Mouse (Mus musculus) retina, postnatal 7 days (tissue): ENCODE measurements around the gene Nup93.

ENCODE experiments used
- DNase-seq: peaks from one replicate; pipeline ENCODE4 v3.0.0-alpha.2; 2012; ENCODE audit warnings: low read depth, low spot score

Gene Nup93

GRCm38 (mm10) chr8:94266344-94267191 is 52.2 kb downstream of the Nup93 start:
- DNase-seq, result no peak

- DNase-seq, result no peak
These were observed 54.1 kb downstream of the Nup93 start for GRCm38 (mm10) chr8:94268359-94268890.

GRCm38 (mm10) chr8:94270309-94270708 is 55.9 kb downstream of the Nup93 start:
- DNase-seq, result no peak

GRCm38 (mm10) chr8:94271102-94271501 is 56.7 kb downstream of the Nup93 start:
- DNase-seq, result no peak

GRCm38 (mm10) chr8:94272612-94273011 is 58.2 kb downstream of the Nup93 start:
- DNase-seq, result no peak

GRCm38 (mm10) chr8:94273289-94273850 is 59.0 kb downstream of the Nup93 start:
- no peak for DNase-seq

- DNase-seq, result no peak
These were observed 59.7 kb downstream of the Nup93 start for GRCm38 (mm10) chr8:94274030-94274429.

- no peak for DNase-seq
These were observed 63.9 kb downstream of the Nup93 start for GRCm38 (mm10) chr8:94278295-94278694.

GRCm38 (mm10) chr8:94280001-94280613 is 65.7 kb downstream of the Nup93 start:
- no peak for DNase-seq

GRCm38 (mm10) chr8:94282453-94282985 is 68.2 kb downstream of the Nup93 start:
- DNase-seq, result no peak

- DNase-seq, result no peak
These were observed 69.8 kb downstream of the Nup93 start for GRCm38 (mm10) chr8:94284204-94284603.

- no peak for DNase-seq
These were observed 76.2 kb downstream of the Nup93 start for GRCm38 (mm10) chr8:94290606-94291005.

- no peak for DNase-seq
These were observed 77.7 kb downstream of the Nup93 start for GRCm38 (mm10) chr8:94292072-94292471.

- DNase-seq, result no peak
These were observed 78.3 kb downstream of the Nup93 start for GRCm38 (mm10) chr8:94292626-94293025.

- no peak for DNase-seq
These were observed 81.3 kb downstream of the Nup93 start for GRCm38 (mm10) chr8:94295687-94296086.

GRCm38 (mm10) chr8:94296312-94296991 is 82.1 kb downstream of the Nup93 start:
- DNase-seq, result no peak

- no peak for DNase-seq
These were observed 82.7 kb downstream of the Nup93 start for GRCm38 (mm10) chr8:94297101-94297500.

- no peak for DNase-seq
These were observed 86.4 kb downstream of the Nup93 start for GRCm38 (mm10) chr8:94300809-94301208.

GRCm38 (mm10) chr8:94304412-94304811 is 90.0 kb downstream of the Nup93 start:
- no peak for DNase-seq

GRCm38 (mm10) chr8:94306989-94307513 is 92.7 kb downstream of the Nup93 start:
- DNase-seq, result no peak

- DNase-seq, result no peak
These were observed 93.3 kb downstream of the Nup93 start for GRCm38 (mm10) chr8:94307652-94308051.
